Mouse (Mus musculus) cortical plate, adult 2 months (tissue): ENCODE data around the gene Msi2. TPM values are rescaled to one million over a fixed set of nuclear protein-coding genes. Genes with fewer than 3 reads are reported as not detected.

Source experiments
- H3K27ac ChIP-seq: fragments of 200-500 bp; 2 replicates; pipeline ENCODE4 v1.5.1; 2012; ENCODE audit warnings: low read length, control low read depth, inconsistent platforms; ENCODE audit not compliant: insufficient read depth
- H3K4me1 ChIP-seq: fragments of 200-500 bp; 2 replicates; pipeline ENCODE4 v1.6.1; 2011; ENCODE audit warnings: low read length; ENCODE audit not compliant: control insufficient read depth, insufficient read depth
- H3K4me3 ChIP-seq: fragments of 200-500 bp; 2 replicates; pipeline ENCODE4 v1.5.1; 2011; ENCODE audit warnings: mild to moderate bottlenecking, low read length, control low read depth; ENCODE audit not compliant: insufficient read depth
- CTCF ChIP-seq: fragments of 200-500 bp; IDR thresholded peaks from 2 replicates; pipeline ENCODE4 v1.5.1; 2011; ENCODE audit warnings: mild to moderate bottlenecking, control low read depth, low read length; ENCODE audit not compliant: insufficient read depth; ENCODE audit errors: extremely low read depth
- POLR2A ChIP-seq: fragments of 200-500 bp; IDR thresholded peaks from 2 replicates; pipeline ENCODE4 v1.6.1; 2011; ENCODE audit warnings: mild to moderate bottlenecking, low read length, control low read depth; ENCODE audit not compliant: insufficient read depth; ENCODE audit errors: extremely low read depth
- polyA plus RNA-seq: library from polyadenylated mRNA; depleted of rRNA; stranded (reverse); fragments of >200 nt; gene quantifications from 2 replicates; pipeline ENCODE4 v1.2.3, GENCODE M21; 2012

The Msi2 gene
- polyA plus RNA-seq, 1 experiment, result 57.5 TPM

DNA sequence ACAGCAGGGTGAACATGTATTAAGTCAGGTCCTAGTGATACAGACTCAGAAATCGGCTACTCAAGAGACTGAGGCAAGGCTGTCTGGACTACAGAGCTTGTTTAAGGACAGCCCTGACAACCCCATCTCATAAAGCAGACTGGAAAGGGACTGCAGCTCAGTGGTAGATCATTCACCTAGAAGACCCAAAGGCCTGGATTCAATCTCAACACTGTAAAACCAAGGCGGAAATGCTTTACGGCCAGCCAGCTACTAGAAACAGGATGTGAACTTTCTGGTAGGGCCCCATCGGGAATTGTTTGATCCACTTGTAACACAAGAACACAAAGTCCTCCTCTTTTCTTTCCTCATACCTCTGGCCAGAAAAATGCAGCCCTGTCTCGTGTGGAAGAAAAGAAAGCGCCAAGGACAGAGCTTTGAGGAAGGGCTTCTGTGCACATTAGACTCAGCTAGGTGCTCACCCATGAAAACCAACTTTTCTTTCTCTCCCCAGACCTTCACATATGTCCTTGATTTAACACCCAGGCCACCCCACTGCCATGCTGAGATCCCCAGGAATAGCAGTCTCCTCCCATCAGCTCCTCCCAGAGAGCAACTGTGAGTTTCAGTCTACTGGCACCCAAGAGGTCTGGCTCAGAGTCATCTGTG is 162.3 kb downstream of the Msi2 start:
- Histone ChIP-seq H3K4me1 (peaks cover 5% of the 10 kb centered on the region), H3K27ac (peak overlapping the region; percentile 22), H3K4me3 (no peak overlapping the region)
- no peak for TF ChIP-seq CTCF
- TF ChIP-seq POLR2A, result no peak

- no peak overlapping the region for H3K4me3 ChIP-seq
- peaks cover 7% of the 10 kb centered on the region for H3K4me1 ChIP-seq
- no peak overlapping the region for H3K27ac ChIP-seq
- TF ChIP-seq CTCF (no peak), POLR2A (no peak)
These were observed 163.0 kb downstream of the Msi2 start for GRCm38 (mm10) chr11:88555232-88555818.

GRCm38 (mm10) chr11:88553521-88554310 is 164.6 kb downstream of the Msi2 start:
- Histone ChIP-seq H3K27ac (no peak overlapping the region), H3K4me1 (peaks cover 7% of the 10 kb centered on the region), H3K4me3 (no peak overlapping the region)
- TF ChIP-seq POLR2A (no peak), CTCF (no peak)

GRCm38 (mm10) chr11:88552987-88553386 is 165.3 kb downstream of the Msi2 start:
- Histone ChIP-seq H3K27ac (no peak overlapping the region; the same call in 1 of the 2 replicates), H3K4me1 (peaks cover 7% of the 10 kb centered on the region), H3K4me3 (no peak overlapping the region)
- TF ChIP-seq POLR2A (no peak), CTCF (peak; percentile 63)

GRCm38 (mm10) chr11:88552385-88552784 is 165.9 kb downstream of the Msi2 start:
- TF ChIP-seq POLR2A, result no peak
- TF ChIP-seq CTCF, result no peak
- peaks cover 7% of the 10 kb centered on the region for H3K4me1 ChIP-seq

GRCm38 (mm10) chr11:88551034-88551433 is 167.3 kb downstream of the Msi2 start:
- TF ChIP-seq POLR2A, result no peak
- TF ChIP-seq CTCF, result no peak
- Histone ChIP-seq H3K27ac (no peak overlapping the region), H3K4me3 (no peak overlapping the region), H3K4me1 (peaks cover 7% of the 10 kb centered on the region)

More at GRCm38 (mm10) chr11:88552385-88552784, 165.9 kb downstream of the Msi2 start:
- H3K4me3 ChIP-seq, result no peak overlapping the region
- no peak overlapping the region for H3K27ac ChIP-seq

DNA sequence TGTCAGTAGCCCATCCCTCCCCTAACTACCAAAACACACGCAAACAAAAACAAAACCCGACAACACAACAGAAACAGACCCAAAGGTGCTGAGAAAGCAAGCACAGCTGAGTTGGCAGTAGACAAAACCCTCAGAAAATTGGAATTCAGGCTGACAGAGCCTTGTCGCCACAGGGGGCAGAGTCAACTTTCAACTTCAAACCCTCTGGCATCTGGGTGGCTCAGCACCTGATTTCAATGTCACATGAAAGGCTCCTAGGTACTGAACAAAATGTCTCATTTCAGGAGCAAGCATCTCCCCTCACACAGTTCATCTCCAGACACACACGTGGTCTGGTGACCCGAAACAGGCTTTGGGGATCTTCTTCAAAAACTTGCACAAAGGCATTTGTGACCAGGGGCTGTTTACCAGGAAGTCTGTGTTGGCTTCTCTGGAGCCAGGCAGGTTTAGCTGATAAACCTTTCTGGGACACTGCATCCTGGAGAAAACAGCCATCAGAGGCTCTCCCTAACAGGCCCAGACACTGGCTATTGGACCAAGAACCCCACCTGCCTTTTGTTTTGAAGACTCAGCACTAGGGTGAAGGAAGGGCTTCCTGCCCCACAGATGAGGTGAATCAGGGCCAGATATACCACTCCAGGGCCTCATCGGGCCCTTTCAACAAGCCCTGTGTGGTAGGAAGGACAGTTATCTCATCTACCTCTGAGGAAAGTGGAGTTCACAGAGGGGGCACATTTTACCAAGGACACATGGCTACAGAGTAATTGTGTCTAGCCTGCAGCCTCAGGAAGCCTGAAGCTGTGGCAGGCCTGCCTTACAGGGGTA is 168.0 kb downstream of the Msi2 start:
- no peak overlapping the region for H3K27ac ChIP-seq
- TF ChIP-seq CTCF (no peak), POLR2A (no peak)
- peaks cover 5% of the 10 kb centered on the region for H3K4me1 ChIP-seq
- no peak overlapping the region for H3K4me3 ChIP-seq

DNA sequence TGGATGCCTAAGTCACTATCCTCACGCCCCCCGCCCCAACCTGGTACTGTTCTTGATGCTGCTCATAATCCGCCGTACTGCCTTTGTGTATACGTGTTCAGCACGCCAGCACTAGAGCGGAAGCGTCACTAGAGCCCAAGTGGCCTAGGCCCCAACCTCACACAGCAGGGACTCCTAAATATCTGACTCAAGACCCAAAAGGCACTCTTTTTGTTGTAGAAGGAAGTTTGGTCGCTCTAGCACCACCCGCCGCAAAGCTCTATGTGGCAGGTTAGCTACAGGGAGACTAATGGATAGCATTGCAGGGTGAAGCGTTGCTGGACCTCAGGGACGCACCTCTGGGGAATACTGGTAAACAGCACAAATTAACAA is 168.8 kb downstream of the Msi2 start:
- H3K4me1 ChIP-seq, result peaks cover 5% of the 10 kb centered on the region
- TF ChIP-seq POLR2A (no peak), CTCF (no peak)
- no peak overlapping the region for H3K4me3 ChIP-seq
- H3K27ac ChIP-seq, result no peak overlapping the region
